Mouse (Mus musculus): ENCODE data around the gene Tmem25. TPM values are rescaled to one million over a fixed set of nuclear protein-coding genes. Genes with fewer than 3 reads are reported as not detected.
A peak's percentile ranks its signal among the peaks of the same experiment; 100 is the strongest.

The Tmem25 gene
- polyA plus RNA-seq (2012; rRNA removed), result 203 and 229 TPM in 2 replicates

DNA sequence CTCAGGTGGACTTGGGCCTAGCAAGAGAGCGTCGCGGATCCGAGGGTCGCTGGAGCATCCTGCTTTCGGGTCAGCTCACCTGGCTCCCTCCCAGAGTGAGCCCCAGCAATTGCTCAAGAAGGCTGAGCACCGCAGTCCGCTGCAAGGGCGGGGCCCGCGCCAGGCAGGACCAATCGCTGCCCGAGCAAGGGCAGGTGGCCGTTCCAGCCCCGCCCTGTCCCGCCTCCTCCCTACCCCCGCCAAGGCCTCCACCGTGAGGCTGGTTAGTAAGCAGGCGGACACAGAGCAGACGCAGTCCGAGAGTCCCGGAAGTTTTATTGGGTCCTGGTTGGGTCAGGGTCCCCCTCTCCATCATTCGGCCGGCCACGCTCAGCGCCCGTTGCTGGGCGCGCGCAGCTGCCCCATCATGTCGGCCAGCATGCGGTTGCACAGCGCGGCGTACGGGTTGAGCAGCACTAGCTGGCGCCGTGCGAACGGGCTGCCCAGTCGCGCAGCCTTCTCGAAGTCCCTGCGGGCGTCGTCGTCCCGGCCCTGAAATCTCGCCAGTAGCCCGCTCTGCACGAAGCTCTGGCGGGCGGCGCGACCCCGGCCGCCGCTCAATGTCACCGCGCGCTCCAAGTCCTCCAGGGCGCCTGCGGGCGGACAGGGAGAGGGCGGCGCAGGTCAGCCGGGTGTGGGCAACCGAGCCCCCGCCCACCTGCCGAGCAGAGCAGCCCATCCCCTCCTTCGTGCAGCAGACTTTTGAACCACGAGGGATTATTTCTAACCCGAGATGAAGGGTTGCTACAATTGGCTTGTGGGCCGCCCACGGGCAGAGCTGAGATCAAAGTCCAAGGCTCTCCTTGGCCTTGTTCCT, at the start of gene Tmem25:
Gene Tmem25, minus strand, starts transcription at position 206 of the 856 bp plus-strand sequence.
- Histone ChIP-seq H3K4me1 (ENCODE audit: control insufficient read depth, insufficient read depth, low read length) (peaks cover 15% of the 10 kb centered on the region), H3K27ac (ENCODE audit: insufficient read depth, low read length) (peak within 1 kb of the TSS; percentile 54), H3K4me3 (replicated peaks; ENCODE audit: insufficient read depth, low read depth, low read length) (peak within 1 kb of the TSS; percentile 71), H3K27me3 (ENCODE audit: control insufficient read depth, insufficient read depth, low read length) (no peaks in the 10 kb centered on the region)
- 1% methylated on average over 75 of the region's 75 CpGs for WGBS
- TF ChIP-seq CTCF (IDR thresholded peaks at IDR 0.05; ENCODE audit: borderline replicate concordance, insufficient read depth, low read depth, low read length) (no peak), POLR2A (IDR thresholded peaks at IDR 0.05; ENCODE audit: borderline replicate concordance, insufficient read depth, low read length) (peak; percentile 76; the same call in 1 of the 2 replicates)
- peak; percentile 94 to 96 for DNase-seq

DNA sequence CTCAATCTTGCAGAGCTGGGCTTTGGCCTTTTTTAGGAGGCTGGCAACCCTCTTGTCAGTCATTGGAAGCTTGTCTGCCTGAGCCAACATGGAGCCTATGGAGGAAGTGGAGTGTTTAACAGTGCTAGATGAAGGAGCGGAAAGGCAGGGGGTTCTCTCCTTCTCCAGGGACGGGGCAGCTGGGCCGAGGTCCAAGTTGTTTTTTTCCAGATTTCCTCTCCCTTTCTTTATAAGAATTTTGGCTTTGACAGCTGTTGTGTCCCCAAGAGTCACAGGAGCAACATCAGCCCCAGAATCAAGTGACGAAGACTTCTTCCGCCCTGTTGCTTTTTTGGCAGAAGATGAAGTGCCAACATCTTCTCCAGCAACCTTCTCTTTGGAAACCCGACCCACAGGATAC, 48.3 kb upstream of the Tmem25 start:
- Histone ChIP-seq H3K27me3 (ENCODE audit: control insufficient read depth, insufficient read depth, low read length) (no peaks in the 10 kb centered on the region), H3K4me1 (ENCODE audit: control insufficient read depth, insufficient read depth, low read length) (no peaks in the 10 kb centered on the region), H3K27ac (ENCODE audit: insufficient read depth, low read length) (no peak overlapping the region), H3K4me3 (replicated peaks; ENCODE audit: insufficient read depth, low read depth, low read length) (no peak overlapping the region)
- TF ChIP-seq POLR2A (IDR thresholded peaks at IDR 0.05; ENCODE audit: borderline replicate concordance, insufficient read depth, low read length), result no peak
- no peak for TF ChIP-seq CTCF (IDR thresholded peaks at IDR 0.05; ENCODE audit: borderline replicate concordance, insufficient read depth, low read depth, low read length)
- DNase-seq, result no peak
- 40% methylated on average over 6 of the region's 6 CpGs for WGBS

DNA sequence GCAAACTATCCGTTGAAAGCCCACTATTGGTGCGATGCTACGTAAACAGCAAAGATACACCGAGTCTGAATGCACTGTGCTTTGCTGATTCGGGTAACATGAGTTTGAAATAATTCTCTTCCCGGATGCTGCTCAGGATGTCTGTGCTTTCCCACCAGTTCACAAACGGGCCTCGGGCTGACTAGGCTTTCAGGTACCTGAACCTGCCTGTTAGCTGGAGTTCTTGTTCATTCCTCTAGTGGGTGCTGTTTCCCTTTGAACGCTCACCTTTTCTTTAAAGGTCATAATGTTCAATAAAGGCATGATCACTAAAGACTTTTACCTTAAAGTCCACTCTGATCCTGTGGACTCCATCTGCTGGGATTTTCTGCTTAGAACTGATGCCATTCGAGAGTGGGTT, 42.1 kb upstream of the Tmem25 start:
- DNase-seq, result peak in 1 of 2 experiments; percentile 39
- 75% methylated on average over 10 of the region's 10 CpGs for WGBS
- Histone ChIP-seq H3K27me3 (ENCODE audit: control insufficient read depth, insufficient read depth, low read length) (no peaks in the 10 kb centered on the region), H3K4me1 (ENCODE audit: control insufficient read depth, insufficient read depth, low read length) (no peaks in the 10 kb centered on the region), H3K27ac (ENCODE audit: insufficient read depth, low read length) (no peak overlapping the region), H3K4me3 (replicated peaks; ENCODE audit: insufficient read depth, low read depth, low read length) (no peak overlapping the region)
- no peak for TF ChIP-seq POLR2A (IDR thresholded peaks at IDR 0.05; ENCODE audit: borderline replicate concordance, insufficient read depth, low read length)
- peak; percentile 58 for TF ChIP-seq CTCF (IDR thresholded peaks at IDR 0.05; ENCODE audit: borderline replicate concordance, insufficient read depth, low read depth, low read length)

DNA sequence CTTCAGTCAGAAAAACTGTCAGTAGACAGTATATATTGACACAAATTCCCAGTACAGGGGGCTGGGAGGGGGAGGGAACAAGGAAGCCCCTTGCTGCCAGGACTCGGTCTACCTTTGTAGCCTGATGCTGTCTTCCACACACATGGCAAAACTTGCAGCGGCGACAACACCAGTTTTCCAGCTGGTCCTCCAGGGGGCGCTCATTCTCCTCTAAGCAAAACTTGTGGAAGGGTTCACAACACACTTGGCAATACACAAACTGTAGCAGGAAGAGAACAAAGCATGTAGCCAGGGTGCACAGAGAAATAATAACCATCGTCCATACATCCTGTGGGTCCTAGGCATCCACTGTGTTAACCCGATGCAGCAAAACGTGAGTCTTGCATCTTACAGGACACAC, 37.3 kb upstream of the Tmem25 start:
- peak; percentile 70 to 80 for DNase-seq

DNA sequence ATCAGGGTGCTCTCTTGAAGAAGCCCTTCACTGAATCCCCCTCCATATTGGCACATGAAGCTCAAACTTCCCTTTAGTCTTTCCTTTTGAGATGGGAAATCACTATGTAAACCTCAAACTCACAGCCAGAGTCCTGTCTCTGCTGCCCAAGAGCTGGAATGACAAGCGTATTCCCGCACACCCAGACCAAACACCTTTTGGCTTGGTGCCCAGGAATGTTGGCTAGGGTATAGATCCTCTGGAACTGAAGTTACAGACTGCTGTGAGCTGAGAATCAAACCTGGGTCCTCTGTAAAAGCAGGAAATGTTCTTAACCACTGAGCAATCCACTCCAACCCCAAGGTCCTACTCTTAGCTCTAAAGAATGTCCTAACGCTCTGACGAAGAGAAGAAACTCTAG, 33.2 kb upstream of the Tmem25 start:
- H3K4me1 ChIP-seq (ENCODE audit: control insufficient read depth, insufficient read depth, low read length), result no peaks in the 10 kb centered on the region
- no peak overlapping the region for H3K27ac ChIP-seq (ENCODE audit: insufficient read depth, low read length)
- peak in 1 of 2 experiments; percentile 32 for DNase-seq
- TF ChIP-seq POLR2A (IDR thresholded peaks at IDR 0.05; ENCODE audit: borderline replicate concordance, insufficient read depth, low read length) (no peak), CTCF (IDR thresholded peaks at IDR 0.05; ENCODE audit: borderline replicate concordance, insufficient read depth, low read depth, low read length) (no peak)
- H3K27me3 ChIP-seq (ENCODE audit: control insufficient read depth, insufficient read depth, low read length), result no peaks in the 10 kb centered on the region
- H3K4me3 ChIP-seq (replicated peaks; ENCODE audit: insufficient read depth, low read depth, low read length), result no peak overlapping the region
- 49% methylated on average over 4 of the region's 4 CpGs for WGBS

More for the DNA sequence above, 37.3 kb upstream of the Tmem25 start:
- Histone ChIP-seq H3K27ac (ENCODE audit: insufficient read depth, low read length) (no peak overlapping the region), H3K4me1 (ENCODE audit: control insufficient read depth, insufficient read depth, low read length) (no peaks in the 10 kb centered on the region), H3K4me3 (replicated peaks; ENCODE audit: insufficient read depth, low read depth, low read length) (no peak overlapping the region), H3K27me3 (ENCODE audit: control insufficient read depth, insufficient read depth, low read length) (no peaks in the 10 kb centered on the region)
- WGBS, result 24% methylated on average over 7 of the region's 7 CpGs
- TF ChIP-seq CTCF (IDR thresholded peaks at IDR 0.05; ENCODE audit: borderline replicate concordance, insufficient read depth, low read depth, low read length) (peak; percentile 74), POLR2A (IDR thresholded peaks at IDR 0.05; ENCODE audit: borderline replicate concordance, insufficient read depth, low read length) (no peak)

DNA sequence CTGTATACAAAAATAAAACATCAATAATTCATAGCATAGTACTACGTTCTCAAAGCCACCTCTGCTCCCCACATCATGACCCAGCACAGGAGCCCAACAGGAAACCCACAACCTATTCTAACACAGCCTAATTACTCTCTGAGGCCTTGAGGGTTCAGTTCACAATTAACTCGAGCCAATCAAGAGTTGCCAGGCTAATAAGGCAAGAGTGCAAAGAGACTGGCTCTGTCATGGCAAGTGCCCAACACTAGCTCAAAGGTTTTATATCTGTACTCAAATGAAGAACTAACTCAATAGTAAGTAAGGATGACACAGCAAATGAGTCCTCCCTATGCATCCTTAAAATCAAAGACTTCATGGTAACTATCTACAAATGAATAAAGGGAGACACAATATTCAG, 31.4 kb upstream of the Tmem25 start:
- Histone ChIP-seq H3K27ac (ENCODE audit: insufficient read depth, low read length) (no peak overlapping the region), H3K4me3 (replicated peaks; ENCODE audit: insufficient read depth, low read depth, low read length) (no peak overlapping the region), H3K4me1 (ENCODE audit: control insufficient read depth, insufficient read depth, low read length) (no peaks in the 10 kb centered on the region), H3K27me3 (ENCODE audit: control insufficient read depth, insufficient read depth, low read length) (no peaks in the 10 kb centered on the region)
- 72% methylated on average over 2 of the region's 2 CpGs for WGBS
- no peak for TF ChIP-seq POLR2A (IDR thresholded peaks at IDR 0.05; ENCODE audit: borderline replicate concordance, insufficient read depth, low read length)
- TF ChIP-seq CTCF (IDR thresholded peaks at IDR 0.05; ENCODE audit: borderline replicate concordance, insufficient read depth, low read depth, low read length), result no peak
- DNase-seq, result no peak

DNA sequence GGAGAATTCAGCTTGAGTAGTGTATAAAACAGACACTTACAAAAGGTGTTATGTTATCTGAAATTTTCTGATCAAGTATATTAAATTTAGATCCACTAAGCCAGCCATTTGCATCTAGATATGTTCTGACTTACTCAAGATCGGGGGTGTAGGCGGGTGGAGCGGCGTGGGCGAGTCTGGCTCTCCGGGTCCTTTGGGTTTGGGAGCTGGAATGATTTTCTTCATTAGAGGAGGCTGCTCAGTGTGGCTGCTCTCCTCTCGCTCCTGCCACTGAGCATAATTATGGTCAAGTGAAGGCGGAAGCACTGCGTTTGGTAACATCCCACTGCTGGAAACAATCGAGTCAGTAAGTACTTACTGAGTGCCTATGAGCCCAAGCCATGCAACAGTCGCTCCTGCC, 29.8 kb upstream of the Tmem25 start:
- no peak for TF ChIP-seq POLR2A (IDR thresholded peaks at IDR 0.05; ENCODE audit: borderline replicate concordance, insufficient read depth, low read length)
- TF ChIP-seq CTCF (IDR thresholded peaks at IDR 0.05; ENCODE audit: borderline replicate concordance, insufficient read depth, low read depth, low read length), result no peak
- H3K4me3 ChIP-seq (replicated peaks; ENCODE audit: insufficient read depth, low read depth, low read length), result no peak overlapping the region
- no peak for DNase-seq
- no peaks in the 10 kb centered on the region for H3K27me3 ChIP-seq (ENCODE audit: control insufficient read depth, insufficient read depth, low read length)
- no peaks in the 10 kb centered on the region for H3K4me1 ChIP-seq (ENCODE audit: control insufficient read depth, insufficient read depth, low read length)
- 96% methylated on average over 11 of the region's 11 CpGs for WGBS
- no peak overlapping the region for H3K27ac ChIP-seq (ENCODE audit: insufficient read depth, low read length)

DNA sequence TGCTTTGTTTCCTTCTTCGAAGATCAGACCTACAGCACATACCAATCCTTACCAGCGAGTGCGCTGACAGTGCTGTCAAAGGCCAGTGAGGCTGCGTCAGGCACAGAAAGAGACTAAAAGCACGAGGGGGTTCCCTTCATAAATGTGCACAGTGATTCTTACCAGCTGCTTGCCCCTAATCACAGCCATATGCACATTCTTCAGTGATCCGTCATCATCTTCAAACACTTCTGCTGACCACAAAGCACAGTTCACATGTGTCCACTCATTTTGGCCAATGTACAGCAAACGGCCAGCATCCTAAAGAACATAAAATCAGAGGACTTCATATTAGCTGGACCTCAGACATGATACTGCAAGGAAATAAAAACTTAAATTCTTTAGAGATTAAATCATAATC, 27.6 kb upstream of the Tmem25 start:
- H3K27ac ChIP-seq (ENCODE audit: insufficient read depth, low read length), result no peak overlapping the region
- TF ChIP-seq CTCF (IDR thresholded peaks at IDR 0.05; ENCODE audit: borderline replicate concordance, insufficient read depth, low read depth, low read length) (no peak), POLR2A (IDR thresholded peaks at IDR 0.05; ENCODE audit: borderline replicate concordance, insufficient read depth, low read length) (no peak)
- WGBS, result 91% methylated on average over 7 of the region's 7 CpGs
- no peaks in the 10 kb centered on the region for H3K4me1 ChIP-seq (ENCODE audit: control insufficient read depth, insufficient read depth, low read length)
- no peak for DNase-seq
- H3K4me3 ChIP-seq (replicated peaks; ENCODE audit: insufficient read depth, low read depth, low read length), result no peak overlapping the region
- H3K27me3 ChIP-seq (ENCODE audit: control insufficient read depth, insufficient read depth, low read length), result no peaks in the 10 kb centered on the region
